Mouse (Mus musculus): ENCODE data around the gene Zkscan14. TPM values are rescaled to one million over a fixed set of nuclear protein-coding genes. Genes with fewer than 3 reads are reported as not detected.
"Not testable (repeated sequence)": the region's sequence is repeated elsewhere in the genome, so short reads cannot be mapped to it uniquely, and the experiment has no call there.

The Zkscan14 gene
- polyA plus RNA-seq, 1 experiment from 2014 or later, result 9.0 TPM

- Histone ChIP-seq H3K27me3 (replicated peaks; ENCODE audit: low read depth, poor library complexity, severe bottlenecking) (no peaks in the 10 kb centered on the region), H3K4me3 (no peak overlapping the region), H3K4me1 (no peaks in the 10 kb centered on the region), H3K27ac (replicated peaks) (no peak overlapping the region), H3K9me3 (no peaks in the 10 kb centered on the region), H3K36me3 (replicated peaks) (peaks cover 81% of the 10 kb centered on the region)
- no peak for DNase-seq (ENCODE audit: low spot score)
- WGBS, result 91% methylated on average over 6 of the region's 6 CpGs
Measured at GRCm38 (mm10) chr5:145217746-145218145, 16.1 kb upstream of the Zkscan14 start.

DNA sequence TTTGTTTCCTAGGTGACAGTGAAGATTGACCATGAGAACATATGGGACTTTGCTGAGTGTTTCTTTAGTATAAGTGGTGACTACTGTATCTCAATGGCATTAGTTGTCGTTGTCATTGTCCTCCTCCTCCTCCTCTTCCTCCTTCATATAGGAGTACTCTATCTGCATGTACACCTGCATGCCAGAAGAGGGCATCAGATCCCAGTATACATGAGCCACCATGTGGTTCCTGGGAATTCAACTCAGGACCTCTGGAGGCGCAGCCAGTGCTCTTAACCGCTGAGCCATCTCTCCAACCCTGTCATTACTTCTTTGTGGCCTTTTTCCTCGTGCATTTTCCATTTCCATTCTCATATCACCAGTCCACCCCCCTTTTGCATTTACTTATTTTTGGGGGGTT lies 13.0 kb upstream of the Zkscan14 start:
- Histone ChIP-seq H3K4me1 (no peaks in the 10 kb centered on the region), H3K9me3 (0 out of 2 replicates have a peak, but pooled peaks cover 3% of the 10 kb centered on the region), H3K27me3 (replicated peaks; ENCODE audit: low read depth, poor library complexity, severe bottlenecking) (no peaks in the 10 kb centered on the region), H3K36me3 (replicated peaks) (peaks cover 81% of the 10 kb centered on the region), H3K4me3 (no peak overlapping the region), H3K27ac (replicated peaks) (no peak overlapping the region)
- no peak for DNase-seq (ENCODE audit: low spot score)
- 68% methylated on average over 4 of the region's 4 CpGs for WGBS

GRCm38 (mm10) chr5:145213505-145213904 lies 11.8 kb upstream of the Zkscan14 start:
- H3K4me1 ChIP-seq, result no peaks in the 10 kb centered on the region
- H3K27me3 ChIP-seq (replicated peaks; ENCODE audit: low read depth, poor library complexity, severe bottlenecking), result no peaks in the 10 kb centered on the region
- no peak for DNase-seq (ENCODE audit: low spot score)
- 89% methylated on average over 3 of the region's 3 CpGs for WGBS
- H3K27ac ChIP-seq (replicated peaks), result no peak overlapping the region
- no peak overlapping the region for H3K4me3 ChIP-seq
- 0 out of 2 replicates have a peak, but pooled peaks cover 3% of the 10 kb centered on the region for H3K9me3 ChIP-seq
- peaks cover 79% of the 10 kb centered on the region for H3K36me3 ChIP-seq (replicated peaks)

GRCm38 (mm10) chr5:145212216-145212615 lies 10.5 kb upstream of the Zkscan14 start:
- no peaks in the 10 kb centered on the region for H3K27me3 ChIP-seq (replicated peaks; ENCODE audit: low read depth, poor library complexity, severe bottlenecking)
- peaks cover 76% of the 10 kb centered on the region for H3K36me3 ChIP-seq (replicated peaks)
- no peak for DNase-seq (ENCODE audit: low spot score)
- no peaks in the 10 kb centered on the region for H3K4me1 ChIP-seq
- 0 out of 2 replicates have a peak, but pooled peaks cover 3% of the 10 kb centered on the region for H3K9me3 ChIP-seq
- no peak overlapping the region for H3K4me3 ChIP-seq
- WGBS, result 93% methylated on average over 4 of the region's 4 CpGs
- H3K27ac ChIP-seq (replicated peaks), result no peak overlapping the region

- Histone ChIP-seq H3K27me3 (replicated peaks; ENCODE audit: low read depth, poor library complexity, severe bottlenecking) (no peaks in the 10 kb centered on the region), H3K4me1 (no peaks in the 10 kb centered on the region), H3K9me3 (0 out of 2 replicates have a peak, but pooled peaks cover 3% of the 10 kb centered on the region), H3K27ac (replicated peaks) (no peak overlapping the region), H3K4me3 (no peak overlapping the region), H3K36me3 (replicated peaks) (peaks cover 85% of the 10 kb centered on the region)
- no peak for DNase-seq (ENCODE audit: low spot score)
- 98% methylated on average over 4 of the region's 4 CpGs for WGBS
Measured at GRCm38 (mm10) chr5:145211340-145211739, 9.7 kb upstream of the Zkscan14 start.

- H3K27me3 ChIP-seq (replicated peaks; ENCODE audit: low read depth, poor library complexity, severe bottlenecking); H3K27ac ChIP-seq (replicated peaks); H3K4me3 ChIP-seq; DNase-seq (ENCODE audit: low spot score); H3K9me3 ChIP-seq: not testable (repeated sequence)
- H3K4me1 ChIP-seq, result peaks cover 13% of the 10 kb centered on the region
- peaks cover 63% of the 10 kb centered on the region for H3K36me3 ChIP-seq (replicated peaks)
- 46% methylated on average over 11 of the region's 11 CpGs for WGBS
Measured at GRCm38 (mm10) chr5:145208391-145208790, 6.7 kb upstream of the Zkscan14 start.

- H3K36me3 ChIP-seq (replicated peaks), result peaks cover 59% of the 10 kb centered on the region
- H3K27ac ChIP-seq (replicated peaks), result no peak overlapping the region
- H3K4me1 ChIP-seq, result peaks cover 16% of the 10 kb centered on the region
- 86% methylated on average over 6 of the region's 6 CpGs for WGBS
- H3K4me3 ChIP-seq, result no peak overlapping the region
- no peak for DNase-seq (ENCODE audit: low spot score)
- H3K9me3 ChIP-seq, result 0 out of 2 replicates have a peak, but pooled peaks cover 3% of the 10 kb centered on the region
- H3K27me3 ChIP-seq (replicated peaks; ENCODE audit: low read depth, poor library complexity, severe bottlenecking), result no peaks in the 10 kb centered on the region
Measured at GRCm38 (mm10) chr5:145207954-145208353, 6.3 kb upstream of the Zkscan14 start.

DNA sequence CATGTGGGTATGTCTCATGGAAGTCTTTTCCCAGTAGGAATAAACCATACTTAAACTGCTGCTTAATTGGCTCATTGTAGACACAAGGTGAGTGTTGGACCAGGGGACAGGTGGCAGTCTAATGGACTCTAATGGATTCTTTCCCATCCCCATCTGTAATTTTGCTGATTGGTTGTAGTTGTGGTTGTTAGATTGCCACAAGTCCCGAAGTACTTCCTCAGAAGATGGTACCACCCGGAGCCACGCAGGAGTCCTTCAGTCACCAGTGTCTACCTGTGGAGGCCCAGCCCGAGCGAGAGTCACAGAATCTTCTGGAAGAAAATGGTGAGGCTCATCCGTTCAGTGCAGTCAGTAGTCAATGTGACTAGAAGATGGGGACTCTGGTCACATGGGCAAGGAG lies 5.7 kb upstream of the Zkscan14 start:
- H3K27me3 ChIP-seq (replicated peaks; ENCODE audit: low read depth, poor library complexity, severe bottlenecking), result no peaks in the 10 kb centered on the region
- 94% methylated on average over 6 of the region's 6 CpGs for WGBS
- H3K9me3 ChIP-seq, result 0 out of 2 replicates have a peak, but pooled peaks cover 3% of the 10 kb centered on the region
- no peak overlapping the region for H3K27ac ChIP-seq (replicated peaks)
- peaks cover 53% of the 10 kb centered on the region for H3K36me3 ChIP-seq (replicated peaks)
- no peak overlapping the region for H3K4me3 ChIP-seq
- H3K4me1 ChIP-seq, result peaks cover 16% of the 10 kb centered on the region
- no peak for DNase-seq (ENCODE audit: low spot score)

DNA sequence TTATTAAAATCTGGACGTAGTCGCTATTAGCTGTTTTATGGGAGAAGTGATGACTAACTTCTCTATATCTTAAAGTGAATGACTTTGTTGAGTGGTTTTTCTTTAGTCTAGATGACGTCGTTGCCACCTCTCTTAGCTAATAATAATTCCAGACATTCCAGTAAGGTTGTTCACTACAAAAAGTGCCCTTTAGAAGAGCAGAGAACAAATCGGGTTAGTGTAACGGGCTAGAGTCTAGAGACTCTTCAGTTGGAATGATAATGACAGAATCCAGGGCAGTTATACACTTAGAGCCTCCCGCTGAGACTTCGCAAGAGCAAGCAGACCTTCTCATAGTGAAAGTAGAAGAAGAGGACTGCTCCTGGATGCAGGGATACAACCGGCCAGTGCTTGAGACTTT lies 3.4 kb upstream of the Zkscan14 start:
- Histone ChIP-seq H3K36me3 (replicated peaks) (peaks cover 30% of the 10 kb centered on the region), H3K27ac (replicated peaks) (no peak overlapping the region), H3K4me1 (peaks cover 28% of the 10 kb centered on the region), H3K27me3 (replicated peaks; ENCODE audit: low read depth, poor library complexity, severe bottlenecking) (no peaks in the 10 kb centered on the region), H3K9me3 (no peaks in the 10 kb centered on the region), H3K4me3 (peak overlapping the region; percentile 73)
- DNase-seq (ENCODE audit: low spot score), result no peak
- 28% methylated on average over 9 of the region's 9 CpGs for WGBS

DNA sequence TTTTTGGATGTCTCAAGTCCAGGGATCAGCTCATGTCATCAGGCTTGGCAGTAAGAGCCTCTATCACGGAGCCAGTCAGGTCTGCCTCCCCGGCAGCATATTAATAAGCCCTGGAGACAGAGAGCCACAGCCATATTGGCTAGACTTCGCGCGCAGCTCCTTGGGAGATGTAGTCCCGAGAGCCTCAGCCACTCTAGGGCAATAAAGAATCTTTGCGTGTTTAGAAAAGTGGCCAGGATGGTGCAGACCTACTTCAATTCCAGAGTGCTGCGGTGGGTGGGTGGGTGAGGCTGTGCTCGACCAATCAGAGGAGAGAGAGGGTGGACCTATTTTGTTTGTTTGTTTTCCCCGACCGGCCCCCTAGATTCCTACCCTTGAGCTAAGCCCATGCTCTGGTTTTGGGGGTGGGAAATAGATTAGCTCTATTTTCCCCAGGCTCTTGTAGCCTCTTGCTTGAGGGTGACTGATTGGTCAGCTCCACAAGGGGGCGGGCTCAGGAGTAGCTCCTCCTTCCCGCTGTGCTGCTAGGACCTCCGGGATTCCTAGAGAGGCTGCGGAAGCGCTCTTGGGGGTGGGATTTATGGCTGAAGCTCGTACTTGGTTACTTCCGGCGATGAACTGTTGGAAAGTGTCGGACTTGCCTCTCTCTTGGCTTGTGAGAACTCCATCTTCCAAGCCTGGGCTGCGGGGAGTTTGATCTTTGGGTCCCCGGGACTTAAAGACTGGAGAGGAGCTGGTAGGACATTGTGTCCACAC lies 2.4 kb upstream of the Zkscan14 start, which contains the start of gene Zkscan5:
Zkscan5 (plus strand) TSS at position 627 of the 756 bp plus-strand sequence.
- H3K27me3 ChIP-seq (replicated peaks; ENCODE audit: low read depth, poor library complexity, severe bottlenecking), result no peaks in the 10 kb centered on the region
- peaks cover 20% of the 10 kb centered on the region for H3K36me3 ChIP-seq (replicated peaks)
- H3K4me1 ChIP-seq, result peaks cover 28% of the 10 kb centered on the region
- DNase-seq (ENCODE audit: low spot score), result peak; percentile 97
- H3K9me3 ChIP-seq, result no peaks in the 10 kb centered on the region
- peak within 1 kb of the TSS; percentile 83 for H3K27ac ChIP-seq (replicated peaks)
- under 1% methylated on average over 22 of the region's 22 CpGs for WGBS
- peak within 1 kb of the TSS; percentile 73 for H3K4me3 ChIP-seq

DNA sequence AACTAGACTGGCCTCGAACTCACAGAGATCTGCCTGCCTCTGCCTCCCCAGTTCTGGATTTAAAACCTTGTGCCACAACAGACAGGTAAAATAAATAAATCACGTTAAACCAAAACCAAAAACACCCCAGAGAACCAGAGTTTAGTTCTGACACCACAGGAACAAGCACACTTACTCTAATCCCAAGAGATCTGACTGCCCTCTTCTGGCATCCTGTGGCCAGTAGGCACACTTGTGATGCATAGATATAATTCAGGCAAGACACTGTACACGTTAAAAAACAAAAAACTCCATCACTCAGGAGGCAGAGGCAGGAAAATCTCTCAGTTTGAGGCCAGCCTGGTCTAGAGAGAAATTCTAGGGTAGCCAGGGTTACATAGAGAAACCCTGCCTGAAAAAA lies 778 bp upstream of the Zkscan14 start:
- 50% methylated on average over 3 of the region's 3 CpGs for WGBS
- peaks cover 28% of the 10 kb centered on the region for H3K4me1 ChIP-seq
- H3K4me3 ChIP-seq, result no peak overlapping the region
- no peaks in the 10 kb centered on the region for H3K27me3 ChIP-seq (replicated peaks; ENCODE audit: low read depth, poor library complexity, severe bottlenecking)
- H3K9me3 ChIP-seq, result no peaks in the 10 kb centered on the region
- H3K27ac ChIP-seq (replicated peaks), result no peak overlapping the region
- peaks cover 14% of the 10 kb centered on the region for H3K36me3 ChIP-seq (replicated peaks)
- DNase-seq (ENCODE audit: low spot score), result no peak

- no peaks in the 10 kb centered on the region for H3K9me3 ChIP-seq
- DNase-seq (ENCODE audit: low spot score), result no peak
- no peak overlapping the region for H3K27ac ChIP-seq (replicated peaks)
- H3K36me3 ChIP-seq (replicated peaks), result peaks cover 20% of the 10 kb centered on the region
- no peaks in the 10 kb centered on the region for H3K27me3 ChIP-seq (replicated peaks; ENCODE audit: low read depth, poor library complexity, severe bottlenecking)
- WGBS, result 76% methylated on average over 7 of the region's 7 CpGs
- peaks cover 20% of the 10 kb centered on the region for H3K4me1 ChIP-seq
- peak overlapping the region; percentile 88 for H3K4me3 ChIP-seq
Measured at GRCm38 (mm10) chr5:145200387-145200786, 1.3 kb downstream of the Zkscan14 start.

GRCm38 (mm10) chr5:145191962-145192361 lies 9.7 kb downstream of the Zkscan14 start, which contains the start of gene Atp5j2:
Gene Atp5j2, minus strand, starts transcription at chr5:145192062.
- 90% methylated on average over 2 of the region's 2 CpGs for WGBS
- Histone ChIP-seq H3K4me3 (peak within 1 kb of the TSS; percentile 96), H3K4me1 (peaks cover 20% of the 10 kb centered on the region), H3K36me3 (replicated peaks) (peaks cover 60% of the 10 kb centered on the region), H3K9me3 (no peaks in the 10 kb centered on the region), H3K27ac (replicated peaks) (peak within 1 kb of the TSS; percentile 97), H3K27me3 (replicated peaks; ENCODE audit: low read depth, poor library complexity, severe bottlenecking) (no peaks in the 10 kb centered on the region)
- DNase-seq (ENCODE audit: low spot score), result no peak
